Mouse (Mus musculus): Measurements from ENCODE around the gene Phc3.

- no peak for TF ChIP-seq GATA1 (IDR thresholded peaks at IDR 0.05; ENCODE audit: low read depth, low read length)
- TF ChIP-seq POLR2A (IDR thresholded peaks at IDR 0.05; ENCODE audit: control insufficient read depth in 1 of 2, insufficient read depth in 1 of 2, low read depth in 1 of 2, low read length in 2 of 2, poor library complexity in 1 of 2) = no peak
- TF ChIP-seq CTCF (IDR thresholded peaks at IDR 0.05 in 2 of 3, conservative IDR thresholded peaks at IDR 0.05 in 1 of 3; ENCODE audit: control insufficient read depth in 1 of 3, insufficient read depth in 1 of 3, low read depth in 2 of 3, low read length in 3 of 3, poor library complexity in 1 of 3, severe bottlenecking in 1 of 3) = no peak
- TF ChIP-seq USF1 (IDR thresholded peaks at IDR 0.05; ENCODE audit: low read depth, low read length) = no peak
- no peak for TF ChIP-seq TAL1 (IDR thresholded peaks at IDR 0.05; ENCODE audit: low read length)
- TF ChIP-seq CHD2 (IDR thresholded peaks at IDR 0.05; ENCODE audit: low read length) = no peak
- no peak for TF ChIP-seq SIN3A (IDR thresholded peaks at IDR 0.05; ENCODE audit: low read length)
- TF ChIP-seq NRF1 (IDR thresholded peaks at IDR 0.05; ENCODE audit: insufficient read depth, low read depth, low read length, poor library complexity, severe bottlenecking) = no peak
- no peak for TF ChIP-seq ZNF384 (IDR thresholded peaks at IDR 0.05; ENCODE audit: low read depth, low read length)
Observed at GRCm38 (mm10) chr3:30868625-30869024, 100.6 kb downstream of the Phc3 start.
